Mouse (Mus musculus) forebrain, embryonic 15.5 days (tissue): ENCODE measurements around the gene Golm1. TPM values are rescaled to one million over a fixed set of nuclear protein-coding genes. Genes with fewer than 3 reads are reported as not detected.
A peak's percentile ranks its signal among the peaks of the same experiment; 100 is the strongest.
"Not testable (repeated sequence)": the region's sequence is repeated elsewhere in the genome, so short reads cannot be mapped to it uniquely, and the experiment has no call there.

Experiments
- ATAC-seq: fragments of 200-750 bp; cut with Nextera tagmentation; replicated peaks from 2 replicates; pipeline ENCODE4 v1.8.0; 2017; ENCODE audit warnings: mild to moderate bottlenecking, moderate TSS enrichment, moderate library complexity
- H3K27ac ChIP-seq: fragments of 300-500 bp; sonication (generic); replicated peaks from 2 replicates; pipeline ENCODE4 v1.5.1; 2015; ENCODE audit warnings: mild to moderate bottlenecking, inconsistent platforms
- H3K27me3 ChIP-seq: fragments of 300-500 bp; sonication (generic); 2 replicates; pipeline ENCODE4 v1.6.1; 2015; ENCODE audit warnings: inconsistent platforms
- H3K36me3 ChIP-seq: fragments of 300-500 bp; sonication (generic); 2 replicates; pipeline ENCODE4 v1.6.1; 2015; ENCODE audit warnings: mild to moderate bottlenecking, inconsistent platforms
- H3K4me1 ChIP-seq: fragments of 300-500 bp; sonication (generic); 2 replicates; pipeline ENCODE4 v1.6.1; 2015; ENCODE audit warnings: inconsistent platforms
- H3K4me2 ChIP-seq: fragments of 300-500 bp; sonication (generic); replicated peaks from 2 replicates; pipeline ENCODE4 v1.6.1; 2015; ENCODE audit warnings: mild to moderate bottlenecking, inconsistent platforms
- H3K4me3 ChIP-seq: fragments of 300-500 bp; sonication (generic); 2 replicates; pipeline ENCODE4 v1.5.1; 2015; ENCODE audit warnings: mild to moderate bottlenecking, inconsistent platforms
- H3K9ac ChIP-seq: fragments of 300-500 bp; sonication (generic); replicated peaks from 2 replicates; pipeline ENCODE4 v1.6.1; 2015; ENCODE audit warnings: mild to moderate bottlenecking, inconsistent platforms
- H3K9me3 ChIP-seq: fragments of 300-500 bp; sonication (generic); 2 replicates; pipeline ENCODE4 v1.6.1; 2016; ENCODE audit warnings: inconsistent platforms
- WGBS: fragments of 180-500 bp; shearing (Covaris S2); methylation state at CpG from one replicate; pipeline ENCODE4 v1.1.7; 2015; ENCODE audit warnings: mixed read lengths; 5-methylcytosine and 5-hydroxymethylcytosine counted together
- polyA plus RNA-seq: library from polyadenylated mRNA; unstranded; fragments of >200 nt; fragmentation: Nextera tagmentation; extraction: Ambion mirVana; gene quantifications from 2 replicates; pipeline ENCODE4 v1.2.1, GENCODE M21; 2015

Golm1 gene
- polyA plus RNA-seq: 48.2 and 48.6 TPM in 2 replicates

- no peaks in the 10 kb centered on the region for H3K9me3 ChIP-seq
- H3K4me3 ChIP-seq: peak within 1 kb of the TSS; percentile 72
- under 1% methylated on average over 42 of the region's 61 CpGs for WGBS
- no peaks in the 10 kb centered on the region for H3K27me3 ChIP-seq
- peak within 1 kb of the TSS; percentile 80 for H3K4me2 ChIP-seq
- peaks cover 29% of the 10 kb centered on the region for H3K4me1 ChIP-seq
- peak; percentile 75 for ATAC-seq
- peak within 1 kb of the TSS; percentile 81 for H3K9ac ChIP-seq
- no peaks in the 10 kb centered on the region for H3K36me3 ChIP-seq
- peak within 1 kb of the TSS; percentile 88 for H3K27ac ChIP-seq
Observed at GRCm38 (mm10) chr13:59675151-59676011, at the start of gene Golm1. Gene Golm1, minus strand, starts transcription at chr13:59675811.

GRCm38 (mm10) chr13:59722089-59722488 lies 46.5 kb upstream of the Golm1 start:
- ATAC-seq, H3K9me3 ChIP-seq, H3K36me3 ChIP-seq, H3K4me2 ChIP-seq, H3K27me3 ChIP-seq, H3K27ac ChIP-seq, H3K4me3 ChIP-seq, H3K4me1 ChIP-seq, H3K9ac ChIP-seq: not testable (repeated sequence)
- WGBS: 89% methylated on average over 1 of the region's 1 CpGs

- 90% methylated on average over 1 of the region's 1 CpGs for WGBS
- Histone ChIP-seq H3K9ac (no peak overlapping the region), H3K9me3 (no peaks in the 10 kb centered on the region), H3K36me3 (no peaks in the 10 kb centered on the region), H3K4me3 (no peak overlapping the region), H3K27ac (no peak overlapping the region), H3K27me3 (no peaks in the 10 kb centered on the region), H3K4me2 (no peak overlapping the region), H3K4me1 (no peaks in the 10 kb centered on the region)
- no peak for ATAC-seq
Observed at GRCm38 (mm10) chr13:59719475-59719874, 43.9 kb upstream of the Golm1 start.

GRCm38 (mm10) chr13:59718857-59719440 lies 43.3 kb upstream of the Golm1 start:
- H3K9me3 ChIP-seq, H3K27ac ChIP-seq, H3K4me2 ChIP-seq, H3K4me1 ChIP-seq, H3K36me3 ChIP-seq, ATAC-seq, H3K9ac ChIP-seq, H3K4me3 ChIP-seq, H3K27me3 ChIP-seq: not testable (repeated sequence)
- WGBS: 37% methylated on average over 6 of the region's 6 CpGs

- no peak overlapping the region for H3K4me3 ChIP-seq
- no peak overlapping the region for H3K27ac ChIP-seq
- H3K36me3 ChIP-seq: no peaks in the 10 kb centered on the region
- no peaks in the 10 kb centered on the region for H3K4me1 ChIP-seq
- H3K27me3 ChIP-seq: no peaks in the 10 kb centered on the region
- H3K4me2 ChIP-seq: no peak overlapping the region
- ATAC-seq: no peak
- 51% methylated on average over 3 of the region's 3 CpGs for WGBS
- H3K9ac ChIP-seq: no peak overlapping the region
- no peaks in the 10 kb centered on the region for H3K9me3 ChIP-seq
Observed at GRCm38 (mm10) chr13:59713710-59714109, 38.1 kb upstream of the Golm1 start.

GRCm38 (mm10) chr13:59711984-59712383 lies 36.4 kb upstream of the Golm1 start, which contains the start of gene Spata31d1b:
Gene Spata31d1b, plus strand, starts transcription at chr13:59712284.
- H3K9me3 ChIP-seq, H3K36me3 ChIP-seq, ATAC-seq, H3K27me3 ChIP-seq, H3K9ac ChIP-seq, H3K4me3 ChIP-seq, H3K4me1 ChIP-seq, H3K27ac ChIP-seq, H3K4me2 ChIP-seq: not testable (repeated sequence)
- WGBS: 73% methylated on average over 3 of the region's 3 CpGs

DNA sequence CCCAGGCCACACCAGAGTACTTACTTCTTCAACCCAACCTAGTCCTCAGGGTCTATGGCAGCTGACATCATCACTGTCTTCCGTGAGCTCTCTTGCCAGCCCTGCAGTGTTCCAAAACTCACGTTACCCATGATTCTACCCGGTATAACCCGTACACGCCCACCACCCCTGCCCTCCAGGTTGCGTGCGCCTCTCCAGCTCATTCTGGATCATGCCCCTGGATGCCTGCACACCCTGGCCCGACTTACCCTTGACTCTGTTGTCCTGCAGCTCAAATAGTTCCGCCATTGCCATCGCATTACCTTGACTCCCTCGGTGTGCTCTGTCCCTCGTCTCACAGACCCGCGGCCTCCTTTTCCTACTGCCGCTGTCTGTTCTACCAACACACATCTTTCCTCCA lies 34.6 kb upstream of the Golm1 start, which contains the start of gene Spata31d1a:
TSS of gene Spata31d1a (minus strand) at position 101 of the 400 bp plus-strand sequence.
- Histone ChIP-seq H3K9ac (no peak within 1 kb of the TSS), H3K27ac (no peak within 1 kb of the TSS), H3K4me3 (no peak within 1 kb of the TSS), H3K4me1 (no peaks in the 10 kb centered on the region), H3K9me3 (no peaks in the 10 kb centered on the region), H3K36me3 (no peaks in the 10 kb centered on the region), H3K27me3 (no peaks in the 10 kb centered on the region), H3K4me2 (no peak within 1 kb of the TSS)
- WGBS: 94% methylated on average over 15 of the region's 15 CpGs
- ATAC-seq: no peak

DNA sequence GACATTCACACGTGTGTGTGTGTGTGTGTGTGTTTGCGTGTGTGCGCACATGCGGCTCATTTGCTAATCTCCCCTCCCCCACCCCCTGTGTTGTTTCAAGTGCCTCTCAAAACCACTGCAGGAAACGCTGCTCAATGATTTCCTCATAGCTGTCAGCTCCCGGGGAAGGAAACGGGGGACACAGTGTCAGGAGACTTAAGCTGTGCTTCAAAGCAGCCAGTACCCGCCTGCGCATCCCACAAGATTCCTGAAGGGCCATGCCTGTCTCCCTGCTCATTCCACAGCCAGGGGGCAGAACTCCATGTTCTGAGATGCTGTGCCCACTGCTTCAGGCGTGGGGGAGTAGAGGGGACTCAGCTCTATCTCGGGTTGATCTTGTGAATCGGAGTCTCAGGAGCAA lies 29.0 kb upstream of the Golm1 start:
- Histone ChIP-seq H3K9ac (no peak overlapping the region), H3K4me2 (no peak overlapping the region), H3K4me1 (no peaks in the 10 kb centered on the region), H3K27me3 (no peaks in the 10 kb centered on the region), H3K27ac (no peak overlapping the region), H3K9me3 (no peaks in the 10 kb centered on the region), H3K4me3 (no peak overlapping the region), H3K36me3 (no peaks in the 10 kb centered on the region)
- WGBS: 61% methylated on average over 12 of the region's 12 CpGs
- ATAC-seq: 0 out of 2 replicates have a peak, but pooled peaks have one; percentile 58

DNA sequence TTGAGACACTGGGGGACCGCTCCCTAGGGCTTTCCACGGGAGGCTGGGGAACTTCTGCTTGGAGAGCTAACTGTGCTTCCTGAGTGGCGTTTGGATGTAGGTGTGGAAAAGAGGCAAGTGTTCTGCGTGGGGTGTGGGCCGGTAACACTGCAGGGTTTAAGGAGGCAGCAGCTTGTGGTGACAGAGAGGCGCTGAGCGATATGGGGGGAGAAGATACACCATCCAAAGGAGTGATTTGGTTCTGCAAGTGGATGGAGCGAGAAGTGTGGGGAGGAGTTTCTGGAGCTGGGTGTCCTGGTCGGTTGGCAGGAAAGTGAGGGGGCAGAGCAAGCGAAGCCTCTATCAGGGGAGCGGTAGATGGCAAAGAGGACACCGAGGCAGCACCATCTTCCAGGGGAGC lies 27.9 kb upstream of the Golm1 start:
- H3K27ac ChIP-seq: no peak overlapping the region
- no peak overlapping the region for H3K4me3 ChIP-seq
- no peaks in the 10 kb centered on the region for H3K9me3 ChIP-seq
- no peak for ATAC-seq
- H3K36me3 ChIP-seq: no peaks in the 10 kb centered on the region
- no peak overlapping the region for H3K4me2 ChIP-seq
- no peak overlapping the region for H3K9ac ChIP-seq
- H3K4me1 ChIP-seq: no peaks in the 10 kb centered on the region
- H3K27me3 ChIP-seq: no peaks in the 10 kb centered on the region
- 88% methylated on average over 12 of the region's 12 CpGs for WGBS

DNA sequence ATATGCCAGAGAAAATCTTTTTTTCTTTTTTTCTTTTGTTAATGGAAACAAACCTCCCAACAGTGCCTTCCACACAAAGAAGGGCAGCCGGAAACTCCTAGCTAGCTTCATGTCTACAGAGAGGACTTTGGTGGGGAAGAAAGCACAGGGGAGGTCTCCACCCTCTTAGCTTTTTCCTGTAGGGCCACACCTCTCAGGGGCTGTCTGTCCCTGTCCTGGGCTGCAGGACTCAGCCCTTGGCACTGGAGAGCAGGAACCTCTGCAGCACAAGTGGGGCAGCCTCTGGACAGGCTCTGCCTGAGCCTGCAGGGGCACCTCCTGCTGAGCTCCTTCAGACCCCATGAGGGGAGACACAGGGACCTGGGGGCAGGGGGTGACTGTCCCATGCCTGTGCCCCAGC lies 24.5 kb upstream of the Golm1 start:
- not testable (repeated sequence) for H3K27ac ChIP-seq, H3K9me3 ChIP-seq, H3K4me2 ChIP-seq, H3K4me3 ChIP-seq, ATAC-seq, H3K27me3 ChIP-seq, H3K4me1 ChIP-seq, H3K9ac ChIP-seq, H3K36me3 ChIP-seq
- WGBS: 56% methylated on average over 1 of the region's 1 CpGs

GRCm38 (mm10) chr13:59699131-59699530 lies 23.5 kb upstream of the Golm1 start:
- no peak overlapping the region for H3K4me3 ChIP-seq
- H3K27me3 ChIP-seq: no peaks in the 10 kb centered on the region
- no peak overlapping the region for H3K9ac ChIP-seq
- ATAC-seq: no peak
- H3K4me2 ChIP-seq: no peak overlapping the region
- H3K4me1 ChIP-seq: no peaks in the 10 kb centered on the region
- H3K36me3 ChIP-seq: no peaks in the 10 kb centered on the region
- WGBS: 89% methylated on average over 8 of the region's 8 CpGs
- no peak overlapping the region for H3K27ac ChIP-seq
- H3K9me3 ChIP-seq: no peaks in the 10 kb centered on the region

- Histone ChIP-seq H3K9me3 (no peaks in the 10 kb centered on the region), H3K4me3 (no peak overlapping the region), H3K27me3 (no peaks in the 10 kb centered on the region), H3K36me3 (no peaks in the 10 kb centered on the region), H3K27ac (no peak overlapping the region), H3K4me2 (no peak overlapping the region), H3K9ac (no peak overlapping the region), H3K4me1 (no peaks in the 10 kb centered on the region)
- 90% methylated on average over 7 of the region's 7 CpGs for WGBS
- ATAC-seq: no peak
Observed at GRCm38 (mm10) chr13:59695781-59696180, 20.2 kb upstream of the Golm1 start.
